Mouse (Mus musculus) mature B cell (primary cell): Measurements from ENCODE around the gene Kif16b.
"Not testable (repeated sequence)": the region's sequence is repeated elsewhere in the genome, so short reads cannot be mapped to it uniquely, and the experiment has no call there.

Experiments used
- in situ Hi-C: fragments of 300-500 bp; cut with MboI; formaldehyde crosslinking; loops from 2 replicates; pipeline ENCODE4 v1.14.3; 2019

Gene Kif16b

GRCm38 (mm10) chr2:142590938-142591337 lies 310.4 kb downstream of the Kif16b start:
- in situ Hi-C loops, result no loop called here

DNA sequence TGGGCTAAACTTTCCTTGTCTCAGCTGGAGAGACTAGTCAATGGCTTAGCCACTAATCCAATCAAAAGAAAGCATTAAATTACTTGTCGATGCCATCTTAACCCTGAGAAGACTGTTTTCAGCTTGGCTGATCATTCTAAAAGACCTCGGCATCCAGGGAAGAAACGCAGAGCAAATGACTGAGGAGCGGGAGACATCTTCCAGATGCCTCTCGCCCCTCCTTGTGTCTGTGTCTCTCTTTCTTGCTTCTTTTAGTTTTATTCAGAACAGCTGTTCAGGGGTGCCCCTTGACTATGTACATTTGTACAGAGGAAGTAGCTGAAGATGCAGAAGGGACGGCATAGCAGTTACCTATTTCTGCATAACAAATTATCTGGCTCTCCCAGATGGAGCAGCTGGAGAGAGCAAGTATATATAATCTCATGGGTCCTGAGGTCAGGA lies 311.0 kb downstream of the Kif16b start:
- in situ Hi-C loops, result no loop called here

DNA sequence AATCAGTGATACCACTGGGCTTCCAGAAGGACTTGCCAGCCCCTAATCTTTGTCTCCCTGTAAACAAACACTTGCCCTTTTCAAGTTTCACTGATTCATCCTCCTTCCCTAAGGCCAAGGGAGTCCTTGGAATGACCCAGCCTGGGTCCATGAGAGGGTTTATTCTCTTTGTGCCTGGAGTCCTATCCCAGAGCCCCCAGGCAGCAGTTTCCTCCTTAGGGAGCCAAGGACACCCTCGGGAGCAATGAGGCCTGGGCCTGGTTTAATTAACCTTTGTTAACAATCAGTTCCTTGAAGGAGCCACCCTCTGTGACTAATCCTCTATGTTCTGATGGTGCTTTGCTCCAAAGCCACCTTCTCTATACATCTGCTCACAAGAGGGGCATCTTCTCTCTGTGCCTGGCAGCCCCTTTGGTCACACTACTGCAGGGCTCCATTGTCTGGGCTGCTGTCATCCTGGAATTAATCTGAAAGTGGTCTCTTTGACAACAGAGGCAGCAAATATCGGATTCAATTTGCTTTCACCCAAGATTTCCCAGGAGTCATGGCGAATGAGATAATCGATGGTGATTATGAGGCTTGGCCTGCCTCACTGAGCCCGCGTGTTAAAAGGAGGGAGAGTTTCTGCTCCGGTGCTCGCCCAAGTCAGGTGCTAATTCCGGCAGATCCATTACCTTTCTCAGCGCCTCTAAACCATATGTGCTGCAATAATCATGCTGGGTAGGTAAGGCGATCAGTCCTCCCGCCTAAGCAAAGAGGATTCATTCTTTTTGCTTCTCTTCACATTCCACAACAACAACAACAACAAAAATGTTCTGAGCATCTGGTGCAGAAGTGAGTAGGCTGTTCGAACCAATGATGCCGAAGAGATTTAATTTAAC lies 311.7 kb downstream of the Kif16b start:
- in situ Hi-C loops, result no loop called here

DNA sequence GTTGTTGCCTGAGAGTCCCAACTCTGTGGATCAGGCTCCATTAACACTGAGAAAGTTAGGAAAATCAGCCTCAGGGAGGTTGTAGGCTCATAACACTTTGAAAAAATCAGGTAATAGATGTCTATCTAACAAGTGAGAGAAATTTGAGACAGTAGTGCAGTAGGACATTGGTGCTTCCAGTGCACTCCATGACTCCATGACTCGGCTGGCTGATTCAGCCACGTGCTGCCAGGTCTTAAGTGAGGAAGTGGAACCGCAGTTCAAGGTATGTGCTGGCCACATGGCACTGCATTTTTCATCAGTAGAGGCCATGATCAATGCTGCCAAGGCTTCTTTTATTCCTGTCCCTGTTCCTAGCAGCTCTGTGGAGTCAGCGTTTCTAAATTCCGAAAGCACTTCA lies 315.5 kb downstream of the Kif16b start:
- in situ Hi-C loops, result no loop called here

DNA sequence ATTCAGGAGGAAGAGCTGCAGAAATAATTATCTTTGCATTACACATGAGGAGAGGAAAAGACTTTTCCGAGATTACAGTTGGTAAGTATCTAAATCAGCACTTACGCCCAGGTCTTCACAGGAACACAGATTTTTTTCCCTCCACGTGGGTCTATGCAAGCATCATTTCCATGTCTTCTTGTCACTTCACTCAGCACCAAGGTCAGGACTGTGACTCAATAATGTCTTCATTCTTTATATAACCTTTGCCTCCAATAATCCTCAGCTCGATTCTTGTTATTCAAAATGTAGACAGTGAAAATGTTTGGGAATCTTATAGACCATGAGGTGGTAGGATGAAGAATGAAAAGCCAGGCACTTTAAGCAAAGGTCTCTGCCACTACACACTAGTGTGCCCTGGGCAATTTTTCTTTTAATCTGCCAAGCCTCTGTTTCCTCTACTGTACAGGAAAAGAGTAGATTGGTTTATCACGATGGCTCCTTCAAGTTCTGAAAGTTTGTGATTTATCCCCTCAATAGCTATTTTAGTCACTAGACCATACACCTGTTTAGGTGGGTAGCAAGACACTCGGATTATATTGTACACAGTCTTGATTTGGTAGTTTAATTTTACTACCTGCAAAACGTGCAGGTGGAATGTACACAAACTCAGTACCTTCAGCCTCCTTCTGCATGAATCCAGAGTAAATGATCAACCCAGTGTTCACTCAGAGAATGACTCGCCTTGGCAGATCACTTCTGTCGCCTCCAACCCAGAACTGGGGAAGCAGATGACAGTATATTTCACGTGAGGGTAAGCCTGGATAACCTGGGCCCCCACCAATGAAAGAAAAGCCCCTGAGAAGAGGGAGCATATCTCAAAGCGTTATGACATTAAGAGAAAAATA lies 316.2 kb downstream of the Kif16b start:
- in situ Hi-C loops, result no loop called here

- in situ Hi-C loops, result no loop called here
Measured at GRCm38 (mm10) chr2:142580449-142580848, 320.9 kb downstream of the Kif16b start.

GRCm38 (mm10) chr2:142577414-142577813 lies 323.9 kb downstream of the Kif16b start:
- in situ Hi-C loops, result not testable (repeated sequence)

DNA sequence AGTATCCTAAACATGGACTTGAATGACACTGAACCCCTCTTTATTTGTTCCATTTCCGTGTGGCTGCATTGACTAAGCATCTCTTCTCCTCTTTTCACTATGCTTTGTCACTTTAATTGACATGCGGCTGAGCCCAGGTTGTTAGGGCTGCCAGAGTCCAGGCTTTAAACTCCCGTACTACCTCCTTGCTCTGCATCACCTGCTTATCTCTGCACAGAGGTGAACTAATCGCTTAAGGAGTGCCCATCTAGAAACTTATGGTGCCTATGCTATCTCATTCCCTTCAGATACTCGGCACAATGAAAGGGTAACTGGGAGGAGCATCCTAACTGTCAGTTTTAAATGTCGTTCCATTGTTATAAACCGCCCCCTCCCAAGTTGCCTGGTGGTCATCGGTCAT lies 331.6 kb downstream of the Kif16b start:
- in situ Hi-C loops, result no loop called here
